Mouse (Mus musculus) limb, embryonic 15.5 days (tissue): ENCODE data around the gene Tas1r3. TPM values are rescaled to one million over a fixed set of nuclear protein-coding genes. Genes with fewer than 3 reads are reported as not detected.

Source experiments
- ATAC-seq: fragments of 200-750 bp; cut with Nextera tagmentation; 2 replicates; pipeline ENCODE4 v1.8.0; 2017; ENCODE audit warnings: low read depth, moderate TSS enrichment; ENCODE audit not compliant: insufficient number of reproducible peaks, low FRiP score, low TSS enrichment
- H3K27ac ChIP-seq: fragments of 300-500 bp; sonication (generic); 2 replicates; pipeline ENCODE4 v1.5.1; 2015; ENCODE audit warnings: moderate library complexity, mild to moderate bottlenecking, inconsistent platforms
- H3K27me3 ChIP-seq: fragments of 300-500 bp; sonication (generic); 2 replicates; pipeline ENCODE4 v1.6.1; 2015; ENCODE audit warnings: inconsistent platforms
- H3K36me3 ChIP-seq: fragments of 300-500 bp; sonication (generic); 2 replicates; pipeline ENCODE4 v1.6.1; 2015; ENCODE audit warnings: inconsistent platforms
- H3K4me1 ChIP-seq: fragments of 300-500 bp; sonication (generic); 2 replicates; pipeline ENCODE4 v1.6.1; 2015; ENCODE audit warnings: inconsistent platforms
- H3K4me2 ChIP-seq: fragments of 300-500 bp; sonication (generic); 2 replicates; pipeline ENCODE4 v1.6.1; 2015; ENCODE audit warnings: mild to moderate bottlenecking, inconsistent platforms
- H3K4me3 ChIP-seq: fragments of 300-500 bp; sonication (generic); 2 replicates; pipeline ENCODE4 v1.5.1; 2015; ENCODE audit warnings: mild to moderate bottlenecking, inconsistent platforms
- H3K9ac ChIP-seq: fragments of 300-500 bp; sonication (generic); 2 replicates; pipeline ENCODE4 v1.6.1; 2015; ENCODE audit warnings: inconsistent platforms
- H3K9me3 ChIP-seq: fragments of 300-500 bp; sonication (generic); 2 replicates; pipeline ENCODE4 v1.6.1; 2016; ENCODE audit warnings: inconsistent platforms
- WGBS: fragments of 180-500 bp; shearing (Covaris S2); methylation state at CpG from one replicate; pipeline ENCODE4 v1.1.7; 2015; 5-methylcytosine and 5-hydroxymethylcytosine counted together
- polyA plus RNA-seq: library from polyadenylated mRNA; unstranded; fragments of >200 nt; fragmentation: Nextera tagmentation; extraction: Ambion mirVana; gene quantifications from 2 replicates; pipeline ENCODE4 v1.2.1, GENCODE M21; 2015

The Tas1r3 gene
- polyA plus RNA-seq, 1 experiment from 2014 or later, result 0.32 TPM

- no peaks in the 10 kb centered on the region for H3K9me3 ChIP-seq
- peaks cover 54% of the 10 kb centered on the region for H3K4me1 ChIP-seq
- ATAC-seq, result no peak
- H3K27ac ChIP-seq, result peak overlapping the region; percentile 86
- 50% methylated on average over 8 of the region's 8 CpGs for WGBS
- peaks cover 17% of the 10 kb centered on the region for H3K36me3 ChIP-seq
- H3K27me3 ChIP-seq, result no peaks in the 10 kb centered on the region
- no peak overlapping the region for H3K9ac ChIP-seq
- 0 out of 2 replicates have a peak overlapping the region, but pooled peaks have one; percentile 92 for H3K4me2 ChIP-seq
- peak overlapping the region; percentile 56; the same call in 1 of the 2 replicates for H3K4me3 ChIP-seq
Observed at GRCm38 (mm10) chr4:155838187-155839153, 24.7 kb downstream of the Tas1r3 start.

GRCm38 (mm10) chr4:155837404-155838010, 25.7 kb downstream of the Tas1r3 start:
- peak overlapping the region; percentile 86 for H3K27ac ChIP-seq
- no peak overlapping the region for H3K4me3 ChIP-seq
- 55% methylated on average over 11 of the region's 11 CpGs for WGBS
- H3K36me3 ChIP-seq, result peaks cover 14% of the 10 kb centered on the region
- H3K4me2 ChIP-seq, result no peak overlapping the region
- no peaks in the 10 kb centered on the region for H3K27me3 ChIP-seq
- no peak for ATAC-seq
- H3K4me1 ChIP-seq, result peaks cover 64% of the 10 kb centered on the region
- no peaks in the 10 kb centered on the region for H3K9me3 ChIP-seq
- no peak overlapping the region for H3K9ac ChIP-seq

- ATAC-seq, result peak; percentile 41; the same call in 1 of the 2 replicates
- H3K4me3 ChIP-seq, result peak overlapping the region; percentile 3; the same call in 1 of the 2 replicates
- H3K27me3 ChIP-seq, result no peaks in the 10 kb centered on the region
- H3K27ac ChIP-seq, result peak overlapping the region; percentile 85
- peak overlapping the region; percentile 7; the same call in 1 of the 2 replicates for H3K4me2 ChIP-seq
- no peak overlapping the region for H3K9ac ChIP-seq
- peaks cover 44% of the 10 kb centered on the region for H3K4me1 ChIP-seq
- no peaks in the 10 kb centered on the region for H3K9me3 ChIP-seq
- 18% methylated on average over 2 of the region's 2 CpGs for WGBS
- peaks cover 6% of the 10 kb centered on the region; the same call in 1 of the 2 replicates for H3K36me3 ChIP-seq
Observed at GRCm38 (mm10) chr4:155833836-155834235, 29.3 kb downstream of the Tas1r3 start.

- Histone ChIP-seq H3K9ac (no peak overlapping the region), H3K9me3 (no peaks in the 10 kb centered on the region), H3K27me3 (no peaks in the 10 kb centered on the region), H3K27ac (no peak overlapping the region), H3K4me1 (peaks cover 40% of the 10 kb centered on the region), H3K4me2 (no peak overlapping the region), H3K36me3 (peaks cover 9% of the 10 kb centered on the region; the same call in 1 of the 2 replicates), H3K4me3 (no peak overlapping the region)
- ATAC-seq, result no peak
- WGBS, result 85% methylated on average over 4 of the region's 4 CpGs
Observed at GRCm38 (mm10) chr4:155833234-155833633, 29.9 kb downstream of the Tas1r3 start.

- peaks cover 31% of the 10 kb centered on the region for H3K4me1 ChIP-seq
- H3K27me3 ChIP-seq, result no peaks in the 10 kb centered on the region
- peak overlapping the region; percentile 86 for H3K4me2 ChIP-seq
- H3K9ac ChIP-seq, result peak overlapping the region; percentile 78
- H3K4me3 ChIP-seq, result peak overlapping the region; percentile 78
- H3K27ac ChIP-seq, result peak overlapping the region; percentile 93; the same call in 1 of the 2 replicates
- H3K36me3 ChIP-seq, result peaks cover 17% of the 10 kb centered on the region; the same call in 1 of the 2 replicates
- ATAC-seq, result no peak
- no peaks in the 10 kb centered on the region for H3K9me3 ChIP-seq
- 55% methylated on average over 10 of the region's 10 CpGs for WGBS
Observed at GRCm38 (mm10) chr4:155832321-155832720, 30.8 kb downstream of the Tas1r3 start.

- peak overlapping the region; percentile 78 for H3K4me3 ChIP-seq
- peaks cover 31% of the 10 kb centered on the region for H3K4me1 ChIP-seq
- peak overlapping the region; percentile 78 for H3K9ac ChIP-seq
- no peaks in the 10 kb centered on the region for H3K27me3 ChIP-seq
- peak overlapping the region; percentile 86 for H3K4me2 ChIP-seq
- no peak for ATAC-seq
- WGBS, result under 1% methylated on average over 25 of the region's 25 CpGs
- H3K36me3 ChIP-seq, result peaks cover 22% of the 10 kb centered on the region; the same call in 1 of the 2 replicates
- H3K27ac ChIP-seq, result peak overlapping the region; percentile 93
- no peaks in the 10 kb centered on the region for H3K9me3 ChIP-seq
Observed at GRCm38 (mm10) chr4:155831831-155832230, 31.3 kb downstream of the Tas1r3 start.

GRCm38 (mm10) chr4:155831205-155831766, 31.9 kb downstream of the Tas1r3 start, which contains the start of gene Aurkaip1:
Aurkaip1 (plus strand) TSS chr4:155831272.
- peak; percentile 89 for ATAC-seq
- peak within 1 kb of the TSS; percentile 93 for H3K27ac ChIP-seq
- no peaks in the 10 kb centered on the region for H3K9me3 ChIP-seq
- peak within 1 kb of the TSS; percentile 78 for H3K9ac ChIP-seq
- WGBS, result under 1% methylated on average over 49 of the region's 49 CpGs
- peaks cover 22% of the 10 kb centered on the region for H3K36me3 ChIP-seq
- peaks cover 31% of the 10 kb centered on the region for H3K4me1 ChIP-seq
- peak within 1 kb of the TSS; percentile 86 for H3K4me2 ChIP-seq
- H3K4me3 ChIP-seq, result peak within 1 kb of the TSS; percentile 78
- H3K27me3 ChIP-seq, result no peaks in the 10 kb centered on the region

- ATAC-seq, result no peak
- peaks cover 24% of the 10 kb centered on the region for H3K36me3 ChIP-seq
- H3K9me3 ChIP-seq, result no peaks in the 10 kb centered on the region
- peak overlapping the region; percentile 78 for H3K4me3 ChIP-seq
- peak overlapping the region; percentile 86 for H3K4me2 ChIP-seq
- no peaks in the 10 kb centered on the region for H3K27me3 ChIP-seq
- peak overlapping the region; percentile 93; the same call in 1 of the 2 replicates for H3K27ac ChIP-seq
- H3K4me1 ChIP-seq, result peaks cover 31% of the 10 kb centered on the region
- WGBS, result 49% methylated on average over 8 of the region's 8 CpGs
- H3K9ac ChIP-seq, result 0 out of 2 replicates have a peak overlapping the region, but pooled peaks have one; percentile 10
Observed at GRCm38 (mm10) chr4:155830596-155830995, 32.6 kb downstream of the Tas1r3 start.

- H3K27ac ChIP-seq, result no peak overlapping the region
- no peaks in the 10 kb centered on the region for H3K9me3 ChIP-seq
- H3K4me1 ChIP-seq, result peaks cover 31% of the 10 kb centered on the region
- H3K9ac ChIP-seq, result no peak overlapping the region
- no peak for ATAC-seq
- WGBS, result 84% methylated on average over 4 of the region's 4 CpGs
- H3K4me3 ChIP-seq, result no peak overlapping the region
- H3K4me2 ChIP-seq, result no peak overlapping the region
- H3K36me3 ChIP-seq, result peaks cover 30% of the 10 kb centered on the region
- no peaks in the 10 kb centered on the region for H3K27me3 ChIP-seq
Observed at GRCm38 (mm10) chr4:155829866-155830265, 33.3 kb downstream of the Tas1r3 start.

GRCm38 (mm10) chr4:155823443-155823842, 39.7 kb downstream of the Tas1r3 start:
- Histone ChIP-seq H3K9ac (no peak overlapping the region), H3K9me3 (no peaks in the 10 kb centered on the region), H3K4me2 (no peak overlapping the region), H3K4me3 (no peak overlapping the region), H3K36me3 (peaks cover 84% of the 10 kb centered on the region), H3K27ac (no peak overlapping the region), H3K27me3 (no peaks in the 10 kb centered on the region), H3K4me1 (no peaks in the 10 kb centered on the region)
- no peak for ATAC-seq
- 92% methylated on average over 16 of the region's 16 CpGs for WGBS

GRCm38 (mm10) chr4:155821025-155821424, 42.1 kb downstream of the Tas1r3 start:
- no peak overlapping the region for H3K4me2 ChIP-seq
- 77% methylated on average over 7 of the region's 7 CpGs for WGBS

More at GRCm38 (mm10) chr4:155821025-155821424, 42.1 kb downstream of the Tas1r3 start:
- Histone ChIP-seq H3K27ac (no peak overlapping the region), H3K4me3 (no peak overlapping the region), H3K9me3 (no peaks in the 10 kb centered on the region), H3K27me3 (no peaks in the 10 kb centered on the region), H3K9ac (no peak overlapping the region), H3K4me1 (no peaks in the 10 kb centered on the region), H3K36me3 (peaks cover 92% of the 10 kb centered on the region)
- no peak for ATAC-seq
